Mouse (Mus musculus) cerebellum, adult 11-12 months (tissue): ENCODE measurements at regions not wholly inside any gene's neighbourhood (a gene's known extent, or its start where the extent isn't known, plus 50 kb on each side); places are given as distances from the start of the nearest gene placed in this dataset.

Experiments
- DNase-seq: peaks from one replicate; pipeline ENCODE4 v3.0.0; 2022

- no peak for DNase-seq
Measured at GRCm38 (mm10) chr3:130935926-130936315, 174.3 kb upstream of the Lef1 start.

GRCm38 (mm10) chr3:130935302-130935925 is 174.9 kb upstream of the Lef1 start:
- no peak for DNase-seq

GRCm38 (mm10) chr3:130932723-130933122 is 177.5 kb upstream of the Lef1 start:
- DNase-seq = no peak

DNA sequence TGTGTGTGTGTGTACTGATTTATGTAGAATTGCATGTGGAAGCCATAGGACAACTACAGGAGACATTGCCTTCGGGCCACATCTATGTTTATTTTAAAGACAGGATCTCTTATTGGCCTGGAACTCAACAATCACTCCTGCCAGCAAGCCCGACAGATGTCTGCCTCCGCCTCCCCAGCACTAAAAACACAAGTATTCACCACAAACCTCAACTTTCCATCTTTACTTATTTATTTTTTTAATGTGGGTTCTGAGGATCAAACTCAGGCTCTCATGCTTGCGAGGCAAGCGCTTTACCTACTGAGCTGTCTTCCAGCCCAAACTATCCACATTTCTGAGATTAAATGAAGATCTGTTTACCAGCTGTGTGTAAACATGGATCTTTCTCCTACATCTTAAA is 178.0 kb upstream of the Lef1 start:
- no peak for DNase-seq

GRCm38 (mm10) chr3:130925000-130925399 is 185.3 kb upstream of the Lef1 start:
- DNase-seq = no peak

DNA sequence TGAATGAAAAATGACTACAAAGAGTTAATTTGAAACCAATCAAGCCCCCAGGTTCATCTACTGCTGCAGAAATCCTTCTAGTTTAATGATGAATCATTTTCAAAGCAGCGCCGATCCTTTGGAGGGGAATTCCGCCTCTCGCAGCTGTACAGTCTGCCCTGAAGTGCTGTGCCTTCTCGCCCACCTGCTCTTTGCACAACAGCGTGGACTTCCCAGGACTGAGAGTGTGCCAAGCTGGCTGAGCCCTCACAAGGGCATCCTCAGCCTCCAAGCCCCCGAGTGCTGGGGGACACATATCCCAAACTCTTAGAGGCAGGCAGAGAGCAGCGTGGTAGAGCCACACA is 186.7 kb upstream of the Lef1 start:
- no peak for DNase-seq

DNA sequence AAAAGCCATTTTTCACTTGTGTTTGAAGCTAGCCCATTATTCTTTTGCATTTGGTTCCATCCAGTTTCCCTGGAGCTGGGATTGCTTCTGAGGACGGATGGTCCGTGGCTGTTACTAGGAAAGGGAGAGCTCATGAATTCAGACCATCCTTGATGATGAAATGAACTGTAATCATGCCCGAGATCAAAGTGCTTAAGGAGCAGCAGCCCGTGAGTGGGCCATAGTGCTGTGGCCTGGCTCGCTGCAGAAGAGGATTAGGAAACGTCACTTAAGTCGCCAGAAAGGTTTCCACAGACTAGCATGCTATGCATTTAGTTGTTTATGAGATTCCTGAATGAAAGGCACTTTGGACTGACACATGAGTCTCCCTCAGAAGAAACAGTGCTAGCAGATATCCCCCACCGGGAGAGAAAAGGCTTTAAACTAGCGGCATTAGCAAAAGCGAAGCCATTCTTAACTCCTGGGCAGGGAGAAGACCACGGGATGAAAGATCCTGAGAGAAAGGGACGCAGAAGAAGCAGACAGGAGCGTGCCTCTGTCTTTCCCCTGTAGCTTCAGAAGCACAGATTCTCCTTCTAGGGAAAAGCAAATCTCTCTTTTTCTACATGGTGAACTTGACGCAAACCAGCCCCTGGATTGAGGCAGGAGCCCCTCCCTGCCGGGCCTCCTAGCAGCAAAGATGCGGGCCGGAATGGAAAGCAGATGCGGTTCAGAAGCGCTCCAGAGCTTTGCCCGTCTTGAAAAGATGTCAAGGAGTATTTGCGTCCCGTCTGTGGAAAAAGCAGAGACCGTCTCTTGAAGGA is 187.3 kb upstream of the Lef1 start:
- no peak for DNase-seq

GRCm38 (mm10) chr3:130921621-130922245 is 188.5 kb upstream of the Lef1 start:
- DNase-seq = no peak

DNA sequence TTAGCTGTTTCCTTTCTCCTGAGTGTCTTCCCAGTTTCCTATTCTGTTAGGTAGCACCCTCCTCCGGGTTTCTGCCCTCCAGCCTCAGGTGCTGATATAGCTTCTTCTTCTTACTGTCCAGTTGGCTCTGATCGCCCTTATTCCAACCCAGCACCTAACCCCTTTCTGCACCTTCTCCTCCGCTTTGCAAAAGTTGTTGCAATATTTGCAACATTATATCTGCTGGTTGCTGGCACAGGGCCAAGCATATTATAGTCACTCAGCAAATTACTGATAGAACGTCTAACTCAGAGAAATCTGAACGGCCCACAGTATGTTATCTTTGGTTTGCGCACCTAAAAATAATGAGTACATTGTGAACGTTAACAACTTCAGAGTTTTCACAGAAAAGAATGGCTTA is 183.6 kb upstream of the Rpl34 start:
- no peak for DNase-seq

DNA sequence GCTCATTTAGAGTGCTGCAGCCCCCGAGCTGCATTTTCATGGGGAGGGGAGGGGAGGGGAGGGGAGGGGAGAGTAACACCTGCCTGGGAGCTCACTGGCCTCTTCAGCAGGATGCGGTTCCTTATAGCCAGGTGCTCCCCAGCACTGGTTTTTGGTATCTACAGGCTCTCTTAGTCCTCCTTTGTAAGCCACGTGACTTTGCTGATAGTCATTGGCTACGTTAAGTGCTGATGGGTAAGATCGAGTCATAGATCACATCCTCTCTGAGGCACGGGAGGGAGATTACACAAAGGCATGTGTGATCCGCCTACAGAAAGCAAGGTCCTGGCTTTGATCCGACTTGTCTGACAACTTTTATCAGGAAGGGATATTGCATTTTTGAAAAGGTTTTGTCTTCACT is 174.9 kb upstream of the Rpl34 start:
- DNase-seq = no peak

GRCm38 (mm10) chr3:130903329-130903728 is 173.1 kb upstream of the Rpl34 start:
- no peak for DNase-seq

- DNase-seq = no peak
Measured at GRCm38 (mm10) chr3:130902376-130902775, 172.2 kb upstream of the Rpl34 start.

DNA sequence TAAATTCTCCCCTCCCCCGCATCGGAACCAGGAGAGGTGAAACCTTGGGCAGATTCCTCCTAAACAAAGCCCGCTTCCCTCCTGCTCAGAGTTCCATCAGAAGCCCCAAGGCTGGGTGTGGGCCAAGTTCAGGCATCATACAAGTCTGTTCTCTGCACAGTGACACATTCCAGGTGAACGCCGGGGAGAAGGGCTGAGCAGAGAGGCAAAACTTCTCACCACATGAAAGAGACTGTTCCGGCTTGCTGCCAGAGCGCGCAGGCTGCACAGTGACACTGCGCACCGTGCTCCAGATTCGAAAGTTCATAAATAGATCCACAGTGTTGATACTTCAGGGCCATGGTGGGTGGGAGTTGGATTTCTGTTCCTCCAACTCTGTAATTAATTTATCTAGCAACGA is 171.1 kb upstream of the Rpl34 start:
- no peak for DNase-seq

- DNase-seq = no peak
Measured at GRCm38 (mm10) chr3:130900846-130901245, 170.6 kb upstream of the Rpl34 start.

DNA sequence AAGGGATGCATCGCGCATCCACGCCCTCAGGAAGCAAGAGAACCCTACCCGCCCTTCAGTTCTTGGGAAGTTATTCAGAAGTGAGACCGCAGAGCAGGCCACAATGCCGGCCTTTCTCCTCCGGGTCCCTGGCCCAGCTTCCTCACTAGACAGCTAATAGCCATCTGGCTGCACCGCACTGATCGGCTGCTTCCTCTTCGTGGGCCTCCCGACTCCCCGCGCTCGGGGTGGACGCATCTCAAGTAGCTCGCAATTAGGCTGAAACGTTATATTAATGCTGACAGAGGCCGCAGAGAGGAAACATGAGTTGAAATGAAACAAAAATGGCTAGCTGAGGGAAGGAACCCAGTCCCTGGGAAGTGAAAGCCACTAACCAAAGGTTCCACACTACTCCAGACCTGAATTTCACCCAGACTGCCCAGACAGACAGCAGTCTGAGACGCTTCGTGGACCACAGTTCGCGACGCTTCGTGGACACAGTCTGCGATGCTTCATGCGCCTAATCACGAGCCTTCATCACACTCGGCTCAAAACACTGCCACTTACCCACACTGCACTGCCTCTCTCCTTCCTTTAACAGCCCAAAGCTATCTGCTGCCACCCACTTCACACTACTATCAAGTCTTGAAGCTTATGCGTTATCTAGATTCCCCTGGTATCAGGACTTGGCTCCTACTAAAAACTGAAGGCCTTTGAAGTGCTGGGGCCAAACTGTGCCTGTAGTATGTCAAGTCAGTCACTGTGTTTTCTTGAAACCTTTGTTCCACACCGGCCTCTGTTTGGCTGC is 170.0 kb upstream of the Rpl34 start:
- no peak for DNase-seq

DNA sequence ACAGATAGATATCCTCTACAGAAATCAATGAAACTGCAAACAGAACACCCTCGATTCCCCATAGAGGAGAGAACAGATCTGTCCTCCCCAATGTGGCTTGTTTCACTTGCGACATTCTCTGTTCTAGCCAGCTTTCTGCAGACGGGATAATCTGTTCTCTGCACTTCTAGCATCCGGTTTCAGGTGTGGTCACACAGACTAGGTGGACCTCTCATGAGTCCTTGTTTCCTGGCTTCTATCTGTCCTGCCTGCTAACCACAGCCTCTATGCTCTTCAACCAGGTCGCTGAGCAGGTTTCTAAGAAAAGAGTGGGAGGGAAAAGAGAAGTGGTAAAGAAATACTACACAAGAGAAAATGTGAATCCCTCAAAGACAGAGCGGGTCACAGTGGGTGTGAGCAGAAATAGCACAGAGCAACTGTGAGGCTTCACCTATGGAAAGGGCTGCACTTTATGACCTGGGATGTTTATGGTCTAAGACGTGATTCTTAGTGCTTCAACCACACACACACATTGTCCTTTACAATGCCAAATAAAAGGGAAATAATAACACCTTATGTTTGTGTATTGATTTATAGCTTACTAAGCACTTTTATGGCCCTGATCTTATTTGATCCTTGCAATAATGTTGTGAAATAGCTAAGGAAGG is 164.1 kb upstream of the Rpl34 start:
- DNase-seq = no peak

DNA sequence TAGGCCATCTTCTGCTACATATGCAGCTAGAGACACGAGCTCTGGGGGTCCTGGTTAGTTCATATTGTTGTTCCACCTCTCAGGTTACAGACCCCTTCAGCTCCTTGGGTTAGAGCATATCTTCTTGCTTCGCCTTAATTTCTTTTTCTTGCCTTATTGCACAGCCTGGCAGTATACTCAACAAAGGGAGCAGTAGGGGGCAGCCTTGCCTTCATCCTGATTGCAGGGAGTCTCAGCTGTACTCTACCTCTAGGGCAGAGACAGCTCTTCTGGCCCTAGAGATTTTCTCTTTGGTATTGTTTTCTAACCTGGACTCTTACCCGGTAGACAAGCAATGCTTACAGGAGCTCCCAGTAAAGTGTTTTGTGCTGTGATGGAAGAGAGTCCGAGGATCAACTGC is 161.1 kb upstream of the Rpl34 start:
- DNase-seq = no peak

- DNase-seq = no peak
Measured at GRCm38 (mm10) chr3:130888587-130888986, 158.4 kb upstream of the Rpl34 start.

- DNase-seq = no peak
Measured at GRCm38 (mm10) chr3:130887540-130888312, 157.5 kb upstream of the Rpl34 start.

- no peak for DNase-seq
Measured at GRCm38 (mm10) chr3:130885974-130886373, 155.8 kb upstream of the Rpl34 start.

- no peak for DNase-seq
Measured at GRCm38 (mm10) chr3:130884393-130884792, 154.2 kb upstream of the Rpl34 start.

GRCm38 (mm10) chr3:130883928-130884327 is 153.7 kb upstream of the Rpl34 start:
- DNase-seq = no peak
